Mouse (Mus musculus): Measurements from ENCODE around the gene Wfdc9.

DNA sequence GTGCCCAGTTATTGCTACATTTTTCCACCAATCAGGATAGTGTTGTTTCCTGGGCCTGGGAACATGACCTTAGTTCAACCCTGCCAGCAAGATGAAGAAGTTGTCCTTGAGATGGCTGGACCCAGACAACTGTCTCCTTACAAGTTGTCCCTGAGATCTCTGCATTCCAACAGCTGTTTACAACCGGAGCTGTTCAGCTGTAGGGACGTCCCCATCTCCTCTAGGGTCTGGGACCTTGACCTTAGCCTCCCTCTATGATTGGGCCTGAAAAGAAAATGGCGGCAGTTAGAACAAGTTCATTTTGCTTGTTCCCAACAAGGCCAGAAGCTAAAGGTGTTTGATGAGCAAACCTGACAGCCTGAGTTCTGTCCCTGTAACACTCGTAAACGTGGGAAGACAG is 37.3 kb downstream of the Wfdc9 start:
- TF ChIP-seq CTCF (IDR thresholded peaks at IDR 0.05; ENCODE audit: insufficient read depth, low read depth, low read length) = no peak
- TF ChIP-seq POLR2A (IDR thresholded peaks at IDR 0.05; ENCODE audit: insufficient read depth, low read depth, low read length) = no peak

Measured in olfactory bulb, adult 2 months (tissue).